Mouse (Mus musculus): ENCODE measurements around the gene Lin7a. TPM values are rescaled to one million over a fixed set of nuclear protein-coding genes. Genes with fewer than 3 reads are reported as not detected.

Lin7a gene
- total RNA-seq, 2 experiments from 2014 or later: 57.8 to 59.6 TPM

GRCm38 (mm10) chr10:107230081-107230850, 41.2 kb upstream of the Lin7a start:
- DNase-seq (ENCODE audit: extremely low spot score in 1 of 2, low spot score in 2 of 2): no peak
- no peak overlapping the region for H3K27ac ChIP-seq
- no peak overlapping the region for H3K4me3 ChIP-seq
- intact Hi-C loops (cut with DNase I): no loop called here
- no peak for TF ChIP-seq CTCF (IDR thresholded peaks at IDR 0.05)

- Histone ChIP-seq H3K27ac (no peak overlapping the region), H3K4me3 (no peak overlapping the region)
- no peak for TF ChIP-seq CTCF (IDR thresholded peaks at IDR 0.05)
- DNase-seq (ENCODE audit: extremely low spot score in 1 of 2, low spot score in 2 of 2): no peak
- intact Hi-C loops (cut with DNase I): no loop called here
Observed at GRCm38 (mm10) chr10:107230851-107231130, 40.7 kb upstream of the Lin7a start.

GRCm38 (mm10) chr10:107231421-107232010, 40.0 kb upstream of the Lin7a start:
- no peak for DNase-seq (ENCODE audit: extremely low spot score in 1 of 2, low spot score in 2 of 2)
- no peak overlapping the region for H3K4me3 ChIP-seq
- intact Hi-C loops (cut with DNase I): no loop called here
- no peak overlapping the region for H3K27ac ChIP-seq
- no peak for TF ChIP-seq CTCF (IDR thresholded peaks at IDR 0.05)

- no peak for DNase-seq (ENCODE audit: extremely low spot score in 1 of 2, low spot score in 2 of 2)
- H3K27ac ChIP-seq: no peak overlapping the region
- TF ChIP-seq CTCF (IDR thresholded peaks at IDR 0.05): no peak
- intact Hi-C loops (cut with DNase I): no loop called here
- H3K4me3 ChIP-seq: no peak overlapping the region
Observed at GRCm38 (mm10) chr10:107232491-107233110, 38.9 kb upstream of the Lin7a start.

GRCm38 (mm10) chr10:107233221-107233620, 38.3 kb upstream of the Lin7a start:
- DNase-seq (ENCODE audit: extremely low spot score in 1 of 2, low spot score in 2 of 2): no peak
- Histone ChIP-seq H3K4me3 (no peak overlapping the region), H3K27ac (no peak overlapping the region)
- no peak for TF ChIP-seq CTCF (IDR thresholded peaks at IDR 0.05)
- intact Hi-C loops (cut with DNase I): no loop called here

DNA sequence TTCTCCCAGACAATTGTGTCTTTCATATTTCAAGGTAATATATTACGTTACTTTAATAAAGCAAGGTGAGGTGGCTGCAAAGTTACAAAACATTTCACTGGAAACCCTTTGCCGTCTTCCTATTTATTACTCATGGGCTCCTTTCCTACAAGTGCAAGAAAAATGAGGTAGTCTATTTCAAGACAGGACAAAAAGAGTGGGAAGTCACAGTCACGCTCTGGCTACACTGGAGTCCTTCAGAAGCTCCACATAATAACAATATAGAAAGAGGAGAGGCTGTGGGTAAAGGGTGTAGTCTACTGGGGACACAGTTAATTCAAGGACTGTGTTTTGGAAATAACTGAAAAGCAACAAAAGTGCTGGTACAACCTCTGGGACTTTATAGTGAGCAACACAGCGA, 37.7 kb upstream of the Lin7a start:
- Histone ChIP-seq H3K27ac (no peak overlapping the region), H3K4me3 (no peak overlapping the region)
- TF ChIP-seq CTCF (IDR thresholded peaks at IDR 0.05): no peak
- intact Hi-C loops (cut with DNase I): no loop called here
- DNase-seq (ENCODE audit: extremely low spot score in 1 of 2, low spot score in 2 of 2): no peak

- Histone ChIP-seq H3K27ac (no peak overlapping the region), H3K4me3 (no peak overlapping the region)
- no peak for DNase-seq (ENCODE audit: extremely low spot score in 1 of 2, low spot score in 2 of 2)
- no peak for TF ChIP-seq CTCF (IDR thresholded peaks at IDR 0.05)
- intact Hi-C loops (cut with DNase I): no loop called here
Observed at GRCm38 (mm10) chr10:107234421-107235400, 36.8 kb upstream of the Lin7a start.

GRCm38 (mm10) chr10:107235496-107235895, 36.0 kb upstream of the Lin7a start:
- Histone ChIP-seq H3K4me3 (no peak overlapping the region), H3K27ac (no peak overlapping the region)
- DNase-seq (ENCODE audit: extremely low spot score in 1 of 2, low spot score in 2 of 2): no peak
- intact Hi-C loops (cut with DNase I): no loop called here
- no peak for TF ChIP-seq CTCF (IDR thresholded peaks at IDR 0.05)

GRCm38 (mm10) chr10:107236211-107236610, 35.3 kb upstream of the Lin7a start:
- no peak for DNase-seq (ENCODE audit: extremely low spot score in 1 of 2, low spot score in 2 of 2)
- Histone ChIP-seq H3K27ac (no peak overlapping the region), H3K4me3 (no peak overlapping the region)
- no peak for TF ChIP-seq CTCF (IDR thresholded peaks at IDR 0.05)
- intact Hi-C loops (cut with DNase I): no loop called here

DNA sequence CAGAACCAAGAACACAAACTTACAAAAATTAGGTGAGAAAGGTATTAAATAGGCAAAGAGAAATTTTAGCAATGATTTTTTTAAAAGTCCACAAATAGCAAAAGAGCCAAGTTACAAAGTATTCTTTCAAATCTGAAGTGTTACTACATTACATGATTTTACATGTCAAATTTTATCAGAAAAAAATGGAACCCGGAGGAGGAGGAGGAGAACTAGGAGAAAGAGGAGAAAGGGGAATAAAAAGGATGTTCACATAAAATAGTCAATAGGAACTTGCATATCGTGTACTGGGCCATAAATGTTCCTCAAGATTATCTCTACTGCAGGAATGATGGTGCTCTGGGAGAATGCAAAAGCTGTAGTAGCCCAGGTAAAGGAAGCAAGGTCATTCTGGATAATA, 34.4 kb upstream of the Lin7a start:
- no peak for DNase-seq (ENCODE audit: extremely low spot score in 1 of 2, low spot score in 2 of 2)
- TF ChIP-seq CTCF (IDR thresholded peaks at IDR 0.05): no peak
- Histone ChIP-seq H3K4me3 (no peak overlapping the region), H3K27ac (no peak overlapping the region)
- intact Hi-C loops (cut with DNase I): no loop called here

DNA sequence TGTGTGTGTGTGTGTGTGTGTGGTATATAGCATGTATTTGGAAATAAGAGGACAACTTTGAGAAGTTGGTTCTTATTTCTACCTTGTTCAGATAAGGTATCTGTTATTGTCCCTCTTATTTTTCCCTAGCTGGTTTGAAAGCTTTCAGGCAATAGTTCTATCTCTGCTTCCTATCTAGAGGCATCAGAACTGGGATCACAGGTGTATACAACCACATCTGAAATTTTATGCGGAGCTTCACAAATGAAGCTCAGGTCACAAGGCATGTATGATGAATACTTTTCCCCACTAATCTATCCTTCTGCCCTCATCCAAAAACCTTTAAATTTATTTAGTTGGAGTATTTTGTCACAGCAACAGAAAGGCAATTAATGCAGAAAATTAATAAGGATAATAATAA, 33.8 kb upstream of the Lin7a start:
- TF ChIP-seq CTCF (IDR thresholded peaks at IDR 0.05): no peak
- intact Hi-C loops (cut with DNase I): no loop called here
- H3K4me3 ChIP-seq: no peak overlapping the region
- DNase-seq (ENCODE audit: extremely low spot score in 1 of 2, low spot score in 2 of 2): no peak
- H3K27ac ChIP-seq: no peak overlapping the region

Data from left cerebral cortex, adult 2 months (tissue).